Mouse (Mus musculus) gastrocnemius, adult 2 months (tissue): ENCODE data around the gene Nkain2. TPM values are rescaled to one million over a fixed set of nuclear protein-coding genes. Genes with fewer than 3 reads are reported as not detected.

Experiments used
- DNase-seq: peaks from one replicate; pipeline ENCODE4 v3.0.0; 2022
- H3K27ac ChIP-seq: fragments of 200-600 bp; 2 replicates; pipeline ENCODE4 v1.8.1; 2022; ENCODE audit warnings: mild to moderate bottlenecking
- H3K4me3 ChIP-seq: fragments of 200-600 bp; 2 replicates; pipeline ENCODE4 v1.8.1; 2022; ENCODE audit warnings: mild to moderate bottlenecking, moderate library complexity
- CTCF ChIP-seq: fragments of 200-600 bp; IDR thresholded peaks from 2 replicates; pipeline ENCODE4 v1.8.1; 2022; ENCODE audit warnings: antibody characterized with exemption, mild to moderate bottlenecking, moderate library complexity
- intact Hi-C: fragments of 180-260 bp; cut with DNase I; formaldehyde crosslinking; loops from one replicate; pipeline ENCODE4 v1.15.1; 2025
- total RNA-seq, 2 experiments: library from RNA; stranded (reverse); gene quantifications; 2 replicates each; pipeline ENCODE4 v1.2.3; 2021

Nkain2 gene
- total RNA-seq, 2 experiments from 2014 or later = 0.22 to 0.26 TPM

- intact Hi-C loops = no loop called here
- DNase-seq = no peak
- no peak overlapping the region for H3K27ac ChIP-seq
- H3K4me3 ChIP-seq = no peak overlapping the region
- no peak for TF ChIP-seq CTCF
Observed at GRCm38 (mm10) chr10:32494591-32495182, 395.6 kb downstream of the Nkain2 start.

GRCm38 (mm10) chr10:32493600-32493999, 396.7 kb downstream of the Nkain2 start:
- intact Hi-C loops = no loop called here
- H3K27ac ChIP-seq = no peak overlapping the region
- DNase-seq = no peak
- no peak overlapping the region for H3K4me3 ChIP-seq
- TF ChIP-seq CTCF = no peak

DNA sequence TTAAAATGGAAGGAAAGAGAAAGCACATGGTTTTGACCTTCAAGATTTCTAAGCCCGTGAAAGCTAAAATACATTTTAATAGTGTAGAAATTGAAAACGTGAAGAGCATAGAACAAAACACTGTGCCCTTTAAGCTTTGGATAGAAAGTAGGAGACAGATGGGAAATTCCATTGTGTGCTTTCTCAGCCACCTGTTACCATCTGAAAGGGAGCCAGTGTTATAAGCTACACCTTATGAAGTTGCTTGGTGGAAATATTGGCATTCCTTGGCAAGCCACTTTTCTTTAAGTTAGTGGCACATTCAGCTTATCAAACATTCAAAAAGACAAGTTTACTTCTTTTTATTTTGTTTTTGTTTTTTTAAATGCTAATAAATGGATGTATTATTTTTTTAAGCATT, 427.5 kb downstream of the Nkain2 start:
- no peak overlapping the region for H3K4me3 ChIP-seq
- no peak for DNase-seq
- H3K27ac ChIP-seq = no peak overlapping the region
- intact Hi-C loops = no loop called here
- no peak for TF ChIP-seq CTCF

DNA sequence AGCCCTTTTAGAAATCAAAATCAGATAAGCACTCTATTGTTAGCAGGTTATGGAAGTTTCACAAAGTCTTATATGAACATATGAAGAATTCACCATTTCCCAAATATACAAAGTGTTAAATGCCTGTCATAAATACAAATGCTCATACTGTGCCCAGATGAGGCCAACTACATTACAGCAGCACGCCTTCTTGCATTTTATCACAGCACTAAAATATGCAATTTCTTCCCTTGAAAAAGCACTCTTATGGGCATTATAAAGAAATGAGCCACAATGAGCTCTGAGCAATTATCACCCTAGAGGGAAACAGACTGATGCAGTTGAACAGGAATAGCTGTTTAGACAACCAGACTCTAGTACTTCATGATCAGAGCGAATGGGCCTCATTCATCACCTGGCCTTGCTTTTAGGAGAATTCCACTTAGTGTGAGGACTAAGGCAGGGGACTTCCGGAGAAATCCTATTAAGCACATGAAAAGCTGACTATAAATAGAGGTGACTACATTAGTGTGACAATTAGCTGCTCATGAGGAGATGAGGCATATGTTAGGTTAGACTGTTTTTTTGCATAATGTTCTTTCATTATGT, 450.2 kb downstream of the Nkain2 start:
- DNase-seq = no peak
- Histone ChIP-seq H3K27ac (no peak overlapping the region), H3K4me3 (no peak overlapping the region)
- intact Hi-C loops = no loop called here
- no peak for TF ChIP-seq CTCF

- no peak for TF ChIP-seq CTCF
Observed at GRCm38 (mm10) chr10:32414228-32414627, 476.0 kb downstream of the Nkain2 start.

DNA sequence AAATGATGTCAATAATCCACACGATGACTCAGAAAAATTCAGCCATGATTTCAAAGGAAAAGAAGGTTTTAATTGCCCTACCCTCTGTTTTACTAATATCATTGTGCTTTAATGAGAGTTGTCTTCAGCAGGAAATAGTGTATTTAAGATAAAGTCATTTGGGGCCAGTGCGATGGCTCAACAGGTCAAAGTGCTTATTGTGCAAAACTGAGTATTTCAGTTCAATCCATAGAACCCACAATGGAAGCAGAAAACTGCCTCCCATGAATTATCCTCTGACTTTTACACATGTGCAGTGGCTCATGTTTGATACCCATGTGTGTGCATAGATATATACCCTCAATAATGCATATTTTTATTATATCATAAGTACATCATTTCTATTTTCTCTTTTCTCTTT, 478.9 kb downstream of the Nkain2 start:
- Histone ChIP-seq H3K4me3 (no peak overlapping the region), H3K27ac (no peak overlapping the region)
- no peak for DNase-seq
- intact Hi-C loops = no loop called here
- TF ChIP-seq CTCF = no peak

More at GRCm38 (mm10) chr10:32414228-32414627, 476.0 kb downstream of the Nkain2 start:
- Histone ChIP-seq H3K27ac (no peak overlapping the region), H3K4me3 (no peak overlapping the region)
- intact Hi-C loops = no loop called here
- no peak for DNase-seq

DNA sequence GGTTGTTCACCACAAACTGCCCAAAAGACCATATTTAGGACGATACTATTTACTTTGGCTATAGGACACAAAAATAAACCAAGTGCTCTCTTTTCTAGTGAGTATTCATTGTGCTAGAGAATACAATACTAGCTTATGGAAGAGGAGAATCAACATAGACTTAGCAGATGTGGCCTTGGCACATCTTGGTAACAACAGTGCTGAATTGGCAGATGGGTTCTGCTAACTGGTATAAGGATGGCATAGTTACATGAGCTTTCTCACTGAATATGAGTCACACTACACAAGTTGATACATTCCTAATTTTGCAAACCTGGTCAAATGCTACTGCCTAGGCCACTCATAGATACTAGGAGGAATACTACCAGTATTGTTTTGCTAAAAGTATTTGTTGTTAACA, 489.3 kb downstream of the Nkain2 start:
- TF ChIP-seq CTCF = no peak
- DNase-seq = no peak
- H3K27ac ChIP-seq = no peak overlapping the region
- no peak overlapping the region for H3K4me3 ChIP-seq
- intact Hi-C loops = no loop called here

DNA sequence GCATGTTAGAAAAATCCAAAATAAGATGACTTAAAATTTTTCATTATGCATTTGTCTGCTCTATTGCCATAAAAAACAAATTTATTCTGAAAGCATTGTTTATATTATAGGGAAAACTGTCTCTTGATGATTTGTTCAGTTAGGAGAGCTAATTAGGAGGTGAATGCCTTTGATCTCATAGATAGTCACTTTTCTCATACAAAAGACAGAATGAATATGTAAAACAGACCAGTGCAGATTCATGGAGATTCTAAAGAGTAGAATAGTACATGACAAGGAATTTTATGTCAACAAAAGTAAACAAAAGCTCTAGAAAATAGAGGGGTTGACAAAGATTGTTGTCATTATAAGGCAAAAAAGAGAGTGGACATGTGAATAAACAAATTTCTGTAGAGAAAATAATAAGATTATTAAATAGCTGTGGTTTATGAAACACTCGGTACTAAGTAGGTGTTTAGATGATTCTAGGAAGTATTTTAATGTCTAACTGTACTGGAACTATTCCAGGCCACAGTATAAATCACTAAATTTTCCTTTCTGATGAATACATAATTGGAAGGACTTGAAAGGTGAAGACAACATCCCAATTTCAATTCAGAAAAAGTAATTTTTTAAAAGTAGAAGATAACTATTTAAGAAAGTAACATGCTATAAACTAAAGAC, 496.3 kb downstream of the Nkain2 start:
- intact Hi-C loops = no loop called here
- Histone ChIP-seq H3K4me3 (no peak overlapping the region), H3K27ac (no peak overlapping the region)
- DNase-seq = no peak
- no peak for TF ChIP-seq CTCF

GRCm38 (mm10) chr10:32393326-32393725, 496.9 kb downstream of the Nkain2 start:
- no peak overlapping the region for H3K27ac ChIP-seq
- no peak for DNase-seq
- TF ChIP-seq CTCF = no peak
- no peak overlapping the region for H3K4me3 ChIP-seq
- intact Hi-C loops = no loop called here

DNA sequence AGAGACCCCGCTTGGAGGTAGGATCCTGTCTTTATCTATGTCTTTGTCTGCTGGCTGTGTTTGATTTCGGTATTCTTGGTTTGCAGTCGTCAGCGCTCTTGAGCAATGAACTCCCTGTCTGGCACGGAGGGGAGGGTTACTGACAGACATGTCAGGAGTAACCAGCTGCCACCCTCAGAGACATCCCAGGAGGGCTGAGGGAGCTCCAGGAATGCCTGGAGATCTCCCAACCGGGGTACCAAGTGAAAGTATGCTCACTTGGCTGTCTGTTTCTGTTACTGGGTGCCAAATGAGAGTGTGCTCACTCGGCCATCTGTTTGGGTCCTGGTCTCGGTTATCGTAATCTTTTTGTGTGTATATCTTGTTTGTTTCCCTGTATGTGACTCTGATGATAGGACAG, 577.5 kb downstream of the Nkain2 start:
- Histone ChIP-seq H3K27ac (no peak overlapping the region), H3K4me3 (no peak overlapping the region)
- intact Hi-C loops = no loop called here
- no peak for TF ChIP-seq CTCF
- DNase-seq = no peak

DNA sequence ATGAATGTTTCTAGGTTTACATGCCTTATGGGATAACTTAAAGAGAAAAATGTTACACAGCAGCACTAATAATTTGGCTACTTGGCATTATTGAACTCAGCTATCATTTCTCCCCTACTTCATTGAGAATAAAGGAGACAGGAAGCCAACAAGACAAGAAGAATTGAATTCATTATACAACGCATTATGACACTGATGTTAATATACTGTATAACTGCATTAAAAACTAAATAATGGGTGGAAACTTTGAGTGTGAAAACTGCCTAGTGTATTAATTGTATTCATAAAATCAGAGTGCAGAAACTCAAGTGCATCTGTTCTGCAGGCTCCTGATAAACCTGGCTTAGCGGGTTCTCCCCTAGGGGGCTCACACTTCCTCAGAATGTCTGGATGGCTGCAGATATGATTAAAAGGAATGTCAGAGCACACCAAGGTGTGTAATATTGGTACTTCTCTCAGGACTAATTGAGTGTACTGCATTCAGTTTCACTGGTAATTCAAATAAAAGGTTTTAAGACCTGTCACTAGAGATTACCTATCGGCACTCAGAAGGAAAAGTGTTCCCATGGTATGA, 589.2 kb downstream of the Nkain2 start:
- Histone ChIP-seq H3K4me3 (no peak overlapping the region), H3K27ac (no peak overlapping the region)
- intact Hi-C loops = no loop called here
- TF ChIP-seq CTCF = no peak
- no peak for DNase-seq

GRCm38 (mm10) chr10:32290487-32290886, 599.8 kb downstream of the Nkain2 start:
- TF ChIP-seq CTCF = no peak
- H3K27ac ChIP-seq = no peak overlapping the region
- H3K4me3 ChIP-seq = no peak overlapping the region
- intact Hi-C loops = no loop called here
- no peak for DNase-seq

- Histone ChIP-seq H3K4me3 (no peak overlapping the region), H3K27ac (no peak overlapping the region)
- DNase-seq = no peak
- intact Hi-C loops = no loop called here
- TF ChIP-seq CTCF = no peak
Observed at GRCm38 (mm10) chr10:32283690-32284089, 606.6 kb downstream of the Nkain2 start.
